Mouse (Mus musculus) hindbrain, embryonic 13.5 days (tissue): ENCODE measurements around the gene Pnpo. TPM values are rescaled to one million over a fixed set of nuclear protein-coding genes. Genes with fewer than 3 reads are reported as not detected.

ENCODE experiments used
- polyA plus RNA-seq: library from polyadenylated mRNA; unstranded; fragments of >200 nt; fragmentation: Nextera tagmentation; extraction: Ambion mirVana; gene quantifications from 2 replicates; pipeline ENCODE4 v1.2.1, GENCODE M21; 2015

Pnpo gene
- polyA plus RNA-seq, 1 experiment from 2014 or later: 20.5 TPM

Other genes with a start within 250 kb of the Pnpo start
- gene Snx11, start 166.4 kb downstream of the Pnpo start, polyA plus RNA-seq: 69.0 and 71.8 TPM in 2 replicates
- gene Cbx1, start 154.9 kb downstream of the Pnpo start, polyA plus RNA-seq: 108 and 109 TPM in 2 replicates
- gene Nfe2l1, start 114.0 kb downstream of the Pnpo start, polyA plus RNA-seq: 69.8 and 72.6 TPM in 2 replicates
- gene Copz2, start 94.1 kb downstream of the Pnpo start, polyA plus RNA-seq: 27.3 and 31.7 TPM in 2 replicates
- gene Cdk5rap3, start 27.5 kb downstream of the Pnpo start, polyA plus RNA-seq: 92.9 and 100 TPM in 2 replicates
- 0.29 and 0.43 TPM in 2 replicates for gene Prr15l, start 15.9 kb downstream of the Pnpo start, polyA plus RNA-seq
- gene Sp2, start 39.0 kb upstream of the Pnpo start, polyA plus RNA-seq: 15.9 and 17.2 TPM in 2 replicates
- gene Sp6, start 69.4 kb upstream of the Pnpo start, polyA plus RNA-seq: 0.10 and 0.29 TPM in 2 replicates
- gene Scrn2, start 86.0 kb upstream of the Pnpo start, polyA plus RNA-seq: 14.4 and 15.3 TPM in 2 replicates
- 3.2 and 5.6 TPM in 2 replicates for gene Lrrc46, start 97.4 kb upstream of the Pnpo start, polyA plus RNA-seq
- 59.4 and 62.0 TPM in 2 replicates for gene Mrpl10, start 97.6 kb upstream of the Pnpo start, polyA plus RNA-seq
- 9.6 and 10.7 TPM in 2 replicates for gene Osbpl7, start 106.6 kb upstream of the Pnpo start, polyA plus RNA-seq
- gene Tbx21, start 171.3 kb upstream of the Pnpo start, polyA plus RNA-seq: 0.16 and 0.21 TPM in 2 replicates
- gene Tbkbp1, start 207.5 kb upstream of the Pnpo start, polyA plus RNA-seq: 7.3 and 8.2 TPM in 2 replicates
- 36.7 and 39.7 TPM in 2 replicates for gene Kpnb1, start 243.9 kb upstream of the Pnpo start, polyA plus RNA-seq